Mouse (Mus musculus) spleen, adult 2 months (tissue): ENCODE data around the gene Prex1.

ENCODE experiments used
- CTCF ChIP-seq: fragments of 200-500 bp; IDR thresholded peaks from 2 replicates; pipeline ENCODE4 v1.5.1; 2011; ENCODE audit warnings: mild to moderate bottlenecking, inconsistent platforms; ENCODE audit not compliant: insufficient read depth, insufficient read length, insufficient replicate concordance; ENCODE audit errors: extremely low read depth
- POLR2A ChIP-seq: fragments of 200-500 bp; IDR thresholded peaks from 2 replicates; pipeline ENCODE4 v1.6.1; 2011; ENCODE audit warnings: low read depth, low read length, inconsistent platforms

DNA sequence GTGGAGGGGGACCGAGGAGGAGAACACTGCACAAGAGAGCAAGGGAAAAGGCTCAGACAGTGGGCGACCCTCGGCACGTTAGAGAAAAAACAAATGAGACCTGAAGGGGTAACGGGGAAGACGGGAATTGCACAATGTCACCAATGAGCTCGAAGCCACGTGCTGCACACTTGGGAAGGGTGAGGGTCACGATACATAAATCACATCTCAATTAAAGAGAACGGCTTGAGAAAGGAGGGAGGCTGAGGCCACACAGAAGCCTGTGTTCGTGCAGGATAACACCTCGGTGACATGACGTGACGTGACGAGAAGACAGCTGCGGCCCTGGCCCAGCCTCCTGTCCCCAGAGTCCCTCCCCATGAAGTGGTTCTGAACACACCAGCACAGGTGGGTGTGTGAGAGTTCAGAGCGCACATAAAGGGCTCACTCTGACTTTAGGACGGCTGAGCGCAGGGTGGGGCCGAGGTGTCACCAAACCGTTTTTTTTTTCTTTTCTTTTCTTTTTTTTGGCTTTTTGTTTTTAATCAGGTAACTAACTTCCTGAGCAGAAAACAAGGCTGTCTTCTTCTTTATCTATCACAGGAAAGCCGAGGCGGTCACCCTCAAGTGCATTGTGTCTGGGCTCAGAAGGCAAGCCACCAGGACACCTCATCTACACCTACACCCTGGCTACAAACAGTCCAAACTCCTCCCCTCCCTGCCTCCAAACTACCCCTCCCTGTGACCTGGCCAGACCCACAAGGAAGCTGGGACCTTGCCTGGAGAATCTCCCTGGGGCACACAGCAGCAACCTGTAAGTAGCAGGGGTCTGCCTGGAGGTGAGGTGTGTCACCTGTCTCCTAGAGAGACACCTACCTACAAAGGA, 12.2 kb downstream of the Prex1 start:
- TF ChIP-seq POLR2A (no peak), CTCF (no peak)
